Mouse (Mus musculus) macrophage (primary cell): ENCODE data around the gene Syde1. TPM values are rescaled to one million over a fixed set of nuclear protein-coding genes. Genes with fewer than 3 reads are reported as not detected.

Experiments used
- H3K27ac ChIP-seq: fragments of 350-480 bp; formaldehyde crosslinking; 2 replicates; pipeline ENCODE4 v1.9.0; 2021
- H3K36me3 ChIP-seq: fragments of 350-480 bp; formaldehyde crosslinking; 2 replicates; pipeline ENCODE4 v1.9.0; 2021; ENCODE audit errors: inconsistent target
- H3K4me3 ChIP-seq: fragments of 350-480 bp; formaldehyde crosslinking; 2 replicates; pipeline ENCODE4 v1.9.0; 2021; ENCODE audit errors: inconsistent target
- H3K79me2 ChIP-seq: fragments of 350-480 bp; formaldehyde crosslinking; 2 replicates; pipeline ENCODE4 v1.9.0; 2021; ENCODE audit errors: inconsistent target
- WGBS: methylation state at CpG from one replicate; pipeline ENCODE4 v1.1.7; 2026; ENCODE audit warnings: inconsistent platforms; ENCODE audit not compliant: missing documents; 5-methylcytosine and 5-hydroxymethylcytosine counted together
- polyA plus RNA-seq: library from polyadenylated mRNA; stranded (reverse); fragments of 250-400 nt; gene quantifications from 3 replicates; pipeline ENCODE4 v1.2.4, GENCODE M21; 2018; ENCODE audit warnings: inconsistent platforms

The Syde1 gene
- polyA plus RNA-seq, 1 experiment from 2014 or later, result 1.5 TPM

GRCm38 (mm10) chr10:78586026-78586425 lies 5.7 kb downstream of the Syde1 start:
- H3K27ac ChIP-seq, result no peak overlapping the region
- peaks cover 26% of the 10 kb centered on the region; the same call in 1 of the 2 replicates for H3K36me3 ChIP-seq
- WGBS, result 88% methylated on average over 11 of the region's 13 CpGs
- H3K79me2 ChIP-seq, result no peaks in the 10 kb centered on the region
- H3K4me3 ChIP-seq, result no peak overlapping the region

- H3K79me2 ChIP-seq, result no peaks in the 10 kb centered on the region
- no peak overlapping the region for H3K27ac ChIP-seq
- H3K4me3 ChIP-seq, result no peak overlapping the region
- 95% methylated on average over 17 of the region's 22 CpGs for WGBS
- peaks cover 30% of the 10 kb centered on the region; the same call in 1 of the 2 replicates for H3K36me3 ChIP-seq
Observed at GRCm38 (mm10) chr10:78585606-78586005, 6.2 kb downstream of the Syde1 start.

- no peak overlapping the region for H3K4me3 ChIP-seq
- H3K79me2 ChIP-seq, result no peaks in the 10 kb centered on the region
- no peak overlapping the region for H3K27ac ChIP-seq
- H3K36me3 ChIP-seq, result peaks cover 34% of the 10 kb centered on the region
- whole genome bisulfite sequencing, result 93% methylated on average over 1 of the region's 1 CpGs
Observed at GRCm38 (mm10) chr10:78584996-78585395, 6.8 kb downstream of the Syde1 start.

- no peak overlapping the region for H3K27ac ChIP-seq
- no peaks in the 10 kb centered on the region for H3K79me2 ChIP-seq
- H3K4me3 ChIP-seq, result no peak overlapping the region
- 97% methylated on average over 3 of the region's 3 CpGs for WGBS
- peaks cover 44% of the 10 kb centered on the region for H3K36me3 ChIP-seq
Observed at GRCm38 (mm10) chr10:78583939-78584338, 7.8 kb downstream of the Syde1 start.

- peaks cover 50% of the 10 kb centered on the region for H3K36me3 ChIP-seq
- whole genome bisulfite sequencing, result 88% methylated on average over 9 of the region's 9 CpGs
Observed at GRCm38 (mm10) chr10:78583347-78583746, 8.4 kb downstream of the Syde1 start.

GRCm38 (mm10) chr10:78581121-78581520 lies 10.6 kb downstream of the Syde1 start:
- Histone ChIP-seq H3K79me2 (no peaks in the 10 kb centered on the region), H3K36me3 (peaks cover 64% of the 10 kb centered on the region), H3K4me3 (no peak overlapping the region), H3K27ac (no peak overlapping the region)
- WGBS, result 93% methylated on average over 7 of the region's 7 CpGs

More at GRCm38 (mm10) chr10:78583347-78583746, 8.4 kb downstream of the Syde1 start:
- no peak overlapping the region for H3K27ac ChIP-seq
- no peak overlapping the region for H3K4me3 ChIP-seq
- H3K79me2 ChIP-seq, result no peaks in the 10 kb centered on the region

GRCm38 (mm10) chr10:78578204-78578603 lies 13.6 kb downstream of the Syde1 start:
- Histone ChIP-seq H3K27ac (no peak overlapping the region), H3K36me3 (peaks cover 54% of the 10 kb centered on the region), H3K4me3 (no peak overlapping the region), H3K79me2 (no peaks in the 10 kb centered on the region)
- WGBS, result 83% methylated on average over 3 of the region's 3 CpGs

GRCm38 (mm10) chr10:78576435-78577184 lies 15.2 kb downstream of the Syde1 start:
- H3K27ac ChIP-seq, result no peak overlapping the region
- H3K36me3 ChIP-seq, result peaks cover 43% of the 10 kb centered on the region
- H3K79me2 ChIP-seq, result no peaks in the 10 kb centered on the region
- no peak overlapping the region for H3K4me3 ChIP-seq
- 95% methylated on average over 15 of the region's 16 CpGs for WGBS

- 82% methylated on average over 2 of the region's 2 CpGs for WGBS
- Histone ChIP-seq H3K27ac (no peak overlapping the region), H3K79me2 (no peaks in the 10 kb centered on the region), H3K4me3 (peak overlapping the region; percentile 97), H3K36me3 (peaks cover 34% of the 10 kb centered on the region)
Observed at GRCm38 (mm10) chr10:78575690-78576089, 16.1 kb downstream of the Syde1 start.

- Histone ChIP-seq H3K4me3 (peak overlapping the region; percentile 97), H3K36me3 (peaks cover 31% of the 10 kb centered on the region), H3K27ac (peak overlapping the region; percentile 91), H3K79me2 (no peaks in the 10 kb centered on the region)
- WGBS, result 12% methylated on average over 13 of the region's 13 CpGs
Observed at GRCm38 (mm10) chr10:78575105-78575632, 16.6 kb downstream of the Syde1 start.

GRCm38 (mm10) chr10:78574250-78575104 lies 17.3 kb downstream of the Syde1 start, which contains the start of gene Ilvbl:
Ilvbl (plus strand) TSS chr10:78574346.
- H3K36me3 ChIP-seq, result peaks cover 25% of the 10 kb centered on the region
- under 1% methylated on average over 51 of the region's 51 CpGs for WGBS
- H3K79me2 ChIP-seq, result no peaks in the 10 kb centered on the region
- peak within 1 kb of the TSS; percentile 91 for H3K27ac ChIP-seq
- peak within 1 kb of the TSS; percentile 97 for H3K4me3 ChIP-seq

- peaks cover 12% of the 10 kb centered on the region for H3K36me3 ChIP-seq
- no peak overlapping the region for H3K4me3 ChIP-seq
- no peak overlapping the region for H3K27ac ChIP-seq
- H3K79me2 ChIP-seq, result no peaks in the 10 kb centered on the region
- WGBS, result 69% methylated on average over 3 of the region's 3 CpGs
Observed at GRCm38 (mm10) chr10:78573226-78573625, 18.5 kb downstream of the Syde1 start.

GRCm38 (mm10) chr10:78570897-78571296 lies 20.9 kb downstream of the Syde1 start:
- Histone ChIP-seq H3K36me3 (no peaks in the 10 kb centered on the region), H3K27ac (no peak overlapping the region), H3K79me2 (no peaks in the 10 kb centered on the region), H3K4me3 (no peak overlapping the region)
- WGBS, result 88% methylated on average over 2 of the region's 2 CpGs

- WGBS, result 77% methylated on average over 6 of the region's 6 CpGs
- Histone ChIP-seq H3K4me3 (no peak overlapping the region), H3K79me2 (no peaks in the 10 kb centered on the region), H3K36me3 (no peaks in the 10 kb centered on the region), H3K27ac (no peak overlapping the region)
Observed at GRCm38 (mm10) chr10:78570416-78570815, 21.3 kb downstream of the Syde1 start.

GRCm38 (mm10) chr10:78569686-78570085 lies 22.1 kb downstream of the Syde1 start:
- Histone ChIP-seq H3K4me3 (no peak overlapping the region), H3K27ac (no peak overlapping the region), H3K79me2 (no peaks in the 10 kb centered on the region), H3K36me3 (no peaks in the 10 kb centered on the region)
- WGBS, result 87% methylated on average over 3 of the region's 3 CpGs
